Mouse (Mus musculus) right cerebral cortex, postnatal 10 days (tissue): ENCODE measurements around the gene Etnk2.
A peak's percentile ranks its signal among the peaks of the same experiment; 100 is the strongest.

Experiments
- DNase-seq, 2 experiments: peaks; one replicate each; pipeline ENCODE4 v3.0.0; 2021; ENCODE audit warnings: low spot score in 2 of 2

The Etnk2 gene

GRCm38 (mm10) chr1:133351762-133352161, 11.6 kb upstream of the Etnk2 start:
- DNase-seq: peak; percentile 62 to 64

- peak; percentile 86 to 87 for DNase-seq
Measured at GRCm38 (mm10) chr1:133353371-133353809, 10.0 kb upstream of the Etnk2 start.

GRCm38 (mm10) chr1:133355469-133355868, 7.9 kb upstream of the Etnk2 start:
- DNase-seq: no peak

GRCm38 (mm10) chr1:133355912-133356311, 7.5 kb upstream of the Etnk2 start:
- no peak for DNase-seq

GRCm38 (mm10) chr1:133356330-133356729, 7.0 kb upstream of the Etnk2 start:
- DNase-seq: no peak

- no peak for DNase-seq
Measured at GRCm38 (mm10) chr1:133361006-133361405, 2.4 kb upstream of the Etnk2 start.

- no peak for DNase-seq
Measured at GRCm38 (mm10) chr1:133362103-133362502, 1.3 kb upstream of the Etnk2 start.

GRCm38 (mm10) chr1:133364022-133364630, 754 bp downstream of the Etnk2 start:
- DNase-seq: no peak

GRCm38 (mm10) chr1:133364890-133365289, 1.5 kb downstream of the Etnk2 start:
- DNase-seq: no peak

- DNase-seq: peak; percentile 68 to 71
Measured at GRCm38 (mm10) chr1:133366951-133367605, 3.7 kb downstream of the Etnk2 start.

GRCm38 (mm10) chr1:133367606-133368488, 4.5 kb downstream of the Etnk2 start:
- DNase-seq: peak in 1 of 2 experiments; percentile 54

- DNase-seq: no peak
Measured at GRCm38 (mm10) chr1:133368644-133369043, 5.3 kb downstream of the Etnk2 start.

- DNase-seq: no peak
Measured at GRCm38 (mm10) chr1:133370352-133370751, 7.0 kb downstream of the Etnk2 start.

- no peak for DNase-seq
Measured at GRCm38 (mm10) chr1:133371431-133371830, 8.1 kb downstream of the Etnk2 start.

- DNase-seq: no peak
Measured at GRCm38 (mm10) chr1:133372113-133372512, 8.7 kb downstream of the Etnk2 start.

GRCm38 (mm10) chr1:133375696-133376346, 12.4 kb downstream of the Etnk2 start:
- no peak for DNase-seq

GRCm38 (mm10) chr1:133377547-133377946, 14.2 kb downstream of the Etnk2 start:
- DNase-seq: no peak

GRCm38 (mm10) chr1:133379254-133379985, 16.0 kb downstream of the Etnk2 start:
- no peak for DNase-seq

- no peak for DNase-seq
Measured at GRCm38 (mm10) chr1:133379986-133380320, 16.6 kb downstream of the Etnk2 start.

- DNase-seq: peak in 1 of 2 experiments; percentile 62
Measured at GRCm38 (mm10) chr1:133380347-133381065, 17.1 kb downstream of the Etnk2 start.

GRCm38 (mm10) chr1:133382008-133382407, 18.6 kb downstream of the Etnk2 start:
- DNase-seq: no peak
